Mouse (Mus musculus) mouse embryonic stem cell (cell line): ENCODE results near the gene Spem2.
"Not testable (repeated sequence)": the region's sequence is repeated elsewhere in the genome, so short reads cannot be mapped to it uniquely, and the experiment has no call there.

Experiments used
- in situ Hi-C, 2 experiments: fragments of 300-500 bp; cut with MboI; formaldehyde crosslinking; loops; 1 replicate in 1 of 2; 3 replicates in 1 of 2; pipeline ENCODE4 v1.14.3; 2019 to 2020; ENCODE audit warnings: low sequenced_read_pairs in 2 of 2, low pct_unique_long_range_greater_than_20kb in 1 of 2, mixed read lengths in 1 of 2; ENCODE audit not compliant: unreplicated experiment in 1 of 2

The Spem2 gene

DNA sequence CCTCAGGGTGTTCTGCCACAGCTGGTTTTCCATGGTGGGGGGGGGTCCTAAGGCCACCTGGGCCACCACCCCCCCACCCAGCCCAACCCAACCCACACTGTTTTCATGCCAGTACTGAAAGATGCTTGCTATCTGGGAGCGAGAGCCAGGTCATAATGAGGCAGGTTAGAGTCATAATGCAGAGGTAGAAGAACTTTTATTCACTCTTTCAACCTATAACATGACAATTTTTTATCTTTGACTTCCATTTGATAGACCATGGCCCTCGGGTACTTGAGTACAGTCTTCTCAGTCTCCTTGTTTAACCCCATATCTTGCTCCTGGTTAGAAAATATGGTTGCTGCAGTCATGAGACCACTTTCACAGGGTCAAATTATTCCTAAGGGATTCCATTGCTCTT lies at the start of gene Spem2:
TSS of gene Spem2 (minus strand) at position 101 of the 400 bp plus-strand sequence.
- in situ Hi-C loops: loop anchor here in 1 of 2 experiments (10.0 kb wide), 1 partner anchor 56 kb away; the partner anchor contains the start of gene Tmem95

DNA sequence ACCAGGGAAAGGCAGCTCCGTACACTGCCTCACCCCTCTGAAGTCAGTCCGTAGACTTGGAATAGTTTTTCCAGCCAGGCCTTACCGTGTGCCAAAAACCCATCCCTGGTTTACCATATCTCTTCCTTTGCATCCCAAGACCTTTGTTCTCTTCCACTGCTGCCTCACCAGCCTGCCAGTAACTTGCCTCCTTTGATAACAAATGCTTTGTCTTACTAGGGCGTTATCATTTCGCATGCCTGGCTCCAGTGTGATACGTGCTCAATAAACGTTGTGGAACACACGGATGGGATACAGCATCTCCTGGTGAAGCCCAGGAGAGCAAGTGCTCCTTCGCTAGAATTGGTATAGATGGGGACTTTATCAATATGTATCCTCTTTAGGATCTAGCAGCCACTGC lies 49.1 kb upstream of the Spem2 start:
- in situ Hi-C loops: no loop called here

DNA sequence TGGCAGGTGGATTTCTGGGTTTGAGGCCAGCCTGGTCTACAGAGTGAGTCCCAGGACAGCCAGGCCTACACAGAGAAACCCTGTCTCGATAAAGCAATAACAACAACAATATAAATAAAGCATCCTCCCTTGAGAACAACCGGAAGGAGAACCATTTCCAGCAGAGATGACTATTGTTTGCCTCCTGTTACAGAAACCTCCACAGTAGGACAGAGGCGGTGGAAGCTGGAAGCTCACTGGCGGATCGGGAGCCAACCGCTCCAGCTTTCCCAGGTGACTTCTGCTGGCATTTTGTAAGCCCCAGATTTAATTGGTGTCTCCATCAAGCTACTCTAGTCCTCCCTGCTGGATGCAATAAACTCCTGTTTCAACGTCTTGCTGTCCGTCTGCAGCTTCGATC lies 47.3 kb upstream of the Spem2 start:
- in situ Hi-C loops: no loop called here

DNA sequence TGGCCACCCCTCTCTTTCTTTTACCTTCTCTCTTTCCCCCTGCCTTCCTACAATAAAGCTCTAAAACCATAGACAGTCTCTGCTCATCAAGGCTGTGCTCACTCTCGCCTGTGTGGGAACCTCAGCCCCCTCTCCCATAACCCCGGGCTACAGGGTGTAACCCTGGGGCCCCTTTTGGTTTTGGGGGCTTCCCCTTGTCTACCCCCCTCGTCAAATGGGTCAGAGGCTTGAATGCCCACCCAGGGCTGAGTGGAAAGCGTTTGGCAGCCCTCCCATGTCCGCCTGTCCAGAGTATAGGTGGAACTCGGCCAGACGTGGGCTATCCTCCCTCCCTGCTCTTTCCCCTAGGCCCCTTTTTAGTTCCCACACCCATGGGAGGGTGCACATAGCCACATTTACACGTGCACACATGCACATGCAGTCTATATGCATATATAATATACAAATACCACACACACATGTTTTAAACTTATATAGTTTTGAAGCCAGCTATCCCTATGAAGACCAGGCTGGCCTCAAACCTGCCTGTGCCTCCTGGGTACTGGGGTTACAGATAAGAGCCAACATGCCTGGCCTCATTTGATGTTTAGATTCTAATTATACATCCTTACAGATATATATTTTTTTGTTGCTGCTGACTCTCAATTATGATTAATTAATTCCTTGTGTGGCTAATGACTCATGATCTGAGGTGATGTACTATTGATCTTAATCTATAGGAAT lies 46.0 kb upstream of the Spem2 start:
- in situ Hi-C loops: no loop called here

DNA sequence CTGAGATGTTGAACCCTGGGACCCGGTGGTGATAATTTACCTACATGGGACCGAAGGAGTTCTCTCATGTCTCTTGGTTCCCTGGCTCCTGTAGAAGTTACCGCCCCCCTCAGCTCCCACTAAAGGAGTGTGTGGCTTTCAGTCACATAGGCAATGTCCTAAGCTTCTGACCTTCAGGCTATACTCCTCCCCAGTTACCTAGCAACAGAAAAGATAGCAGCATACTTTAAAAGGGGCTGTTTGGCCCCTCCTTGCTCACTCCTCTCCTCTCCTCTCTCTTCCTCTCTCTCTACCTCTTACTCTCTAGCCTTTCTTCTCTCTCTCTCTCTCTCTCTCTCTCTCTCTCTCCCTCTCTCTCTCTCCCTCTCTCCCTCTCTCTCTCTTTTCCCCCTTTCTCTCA lies 45.5 kb upstream of the Spem2 start:
- in situ Hi-C loops: not testable (repeated sequence)

DNA sequence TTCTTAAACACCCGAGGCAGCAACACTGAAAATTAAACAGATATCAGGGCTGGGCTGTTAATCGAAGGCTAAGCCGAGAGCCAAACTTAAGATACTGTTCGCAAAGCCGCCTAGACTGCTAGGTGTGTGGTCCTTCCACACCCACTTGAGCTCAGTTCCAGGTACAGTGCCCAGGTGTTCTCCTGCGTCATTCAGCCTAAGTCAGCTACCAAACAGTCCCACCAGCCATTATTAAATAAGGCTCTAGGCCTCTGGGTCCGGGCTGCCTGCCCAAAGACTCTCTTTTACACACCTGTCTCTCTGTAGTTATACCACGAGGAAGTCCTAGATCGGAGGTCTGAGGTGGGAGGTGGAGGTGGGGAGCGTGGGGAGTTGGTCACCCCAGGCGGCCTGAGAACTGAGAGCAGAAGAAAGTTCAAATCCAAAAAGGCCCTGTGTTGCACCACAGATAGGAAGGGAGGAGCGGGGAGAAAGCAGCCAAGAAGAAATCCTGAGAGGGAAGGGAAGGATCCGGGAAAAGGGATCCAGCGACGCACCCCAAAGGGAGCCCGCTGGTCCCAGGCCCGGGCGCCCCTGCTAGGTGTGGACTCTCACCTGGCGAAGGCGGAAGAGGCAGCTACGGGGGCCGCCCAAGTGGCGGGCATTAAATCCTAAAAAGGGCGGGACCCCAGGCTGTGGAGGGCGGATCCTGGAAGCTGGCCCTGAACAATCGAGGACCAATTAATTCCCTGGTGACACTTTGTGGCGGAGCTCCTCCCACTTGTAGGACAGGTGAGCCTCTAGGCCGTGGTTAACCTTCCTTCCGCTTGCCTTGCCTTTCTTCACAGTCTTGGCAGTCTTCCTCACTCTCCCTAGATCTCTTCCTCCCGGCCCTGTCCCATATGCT lies 40.1 kb upstream of the Spem2 start, which contains the start of gene Tnk1:
TSS of gene Tnk1 (minus strand) at position 618 of the 886 bp plus-strand sequence.
- in situ Hi-C loops: no loop called here

DNA sequence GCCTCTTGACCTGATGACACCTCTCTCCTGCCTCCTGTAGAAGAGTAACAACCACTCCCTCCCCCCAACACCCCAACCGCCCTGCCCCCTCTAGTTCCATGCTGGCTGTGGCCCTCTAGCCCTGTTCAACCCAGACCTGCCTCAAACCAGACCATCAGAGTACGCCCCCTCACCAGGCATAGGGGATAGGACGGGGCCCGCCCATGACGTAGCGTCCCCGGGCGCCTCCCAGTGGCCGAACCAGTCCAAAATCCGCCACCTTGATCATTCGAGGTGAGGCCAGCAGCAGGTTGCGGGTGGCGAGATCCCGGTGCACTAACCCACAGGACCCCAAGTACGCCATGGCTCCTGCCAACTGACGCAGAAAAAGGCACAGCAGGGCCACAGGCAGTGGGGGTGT lies 37.1 kb upstream of the Spem2 start:
- in situ Hi-C loops: no loop called here

DNA sequence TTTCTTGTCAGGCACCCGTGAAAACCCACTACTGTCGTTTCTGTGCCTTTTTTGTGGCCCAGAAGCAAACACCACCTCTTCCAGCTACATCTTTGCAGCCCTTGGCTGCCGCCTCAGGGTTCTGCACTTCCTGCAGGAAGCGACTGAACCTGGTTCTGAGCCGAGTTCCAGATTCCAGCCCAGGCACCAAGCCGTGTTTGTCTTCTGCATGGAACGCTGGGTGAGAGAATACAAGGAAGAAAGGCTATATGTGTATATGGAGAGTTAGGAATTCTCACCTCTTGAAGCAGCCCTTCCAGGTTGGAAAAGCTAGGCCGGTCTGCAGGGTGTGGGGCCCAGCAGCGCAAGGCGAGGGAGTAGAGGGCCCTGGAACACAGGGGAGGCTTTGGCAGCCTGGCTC lies 36.4 kb upstream of the Spem2 start:
- in situ Hi-C loops: no loop called here

DNA sequence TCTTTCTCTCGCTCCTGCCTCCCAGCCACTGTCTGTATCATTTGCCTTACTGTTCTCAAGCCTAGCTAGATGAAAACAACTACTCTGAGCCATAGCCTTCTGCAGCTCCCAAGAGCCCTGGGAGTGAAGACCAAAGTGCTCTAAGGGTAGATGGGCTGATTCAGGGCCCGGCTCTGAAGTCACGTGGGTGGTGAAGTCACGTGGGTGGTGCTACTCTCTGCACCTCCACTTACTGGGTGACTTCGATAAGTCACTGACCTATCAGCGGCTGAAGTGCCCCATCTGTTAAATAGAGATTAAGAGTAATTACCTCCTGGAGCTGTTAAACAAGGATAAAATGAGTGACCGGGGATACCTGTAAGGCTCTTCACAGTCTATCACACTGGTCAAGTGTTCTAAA lies 35.7 kb upstream of the Spem2 start:
- in situ Hi-C loops: no loop called here

DNA sequence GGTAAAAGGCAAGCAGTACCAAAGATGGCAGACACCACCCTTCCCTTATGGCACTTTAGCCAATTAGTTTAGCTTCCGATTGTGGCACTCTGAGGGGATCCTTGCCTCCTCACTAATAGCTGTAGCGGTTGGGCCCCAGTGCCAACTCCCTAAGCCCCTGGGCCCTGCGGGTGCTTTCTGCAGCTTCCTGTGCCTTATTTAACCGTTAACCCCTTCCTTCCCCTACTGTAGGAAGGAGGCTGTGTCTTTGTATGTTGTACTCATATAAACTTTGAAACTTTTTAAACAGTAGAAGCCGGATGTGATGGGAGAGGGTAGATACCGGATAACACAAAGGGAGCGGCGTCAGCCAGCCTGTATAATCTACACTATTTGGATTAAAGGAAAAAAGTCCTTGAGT lies 32.5 kb upstream of the Spem2 start:
- in situ Hi-C loops: no loop called here

DNA sequence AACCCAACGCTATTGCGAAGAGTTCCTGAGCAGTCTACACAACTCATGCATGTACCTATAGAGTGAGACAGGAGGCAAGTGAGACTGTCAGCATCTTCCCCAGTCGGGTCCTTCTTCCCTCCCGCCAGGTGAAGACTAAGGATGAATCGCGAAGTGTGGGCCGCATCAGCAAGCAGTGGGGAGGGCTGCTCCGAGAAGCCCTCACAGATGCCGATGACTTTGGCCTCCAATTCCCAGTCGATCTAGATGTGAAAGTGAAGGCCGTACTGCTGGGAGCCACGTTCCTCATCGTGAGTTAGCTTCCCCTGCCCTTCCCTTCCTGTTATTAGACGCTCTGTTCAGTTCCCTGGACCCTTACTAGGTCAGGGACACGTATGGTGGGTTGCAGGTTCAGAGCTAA lies 31.6 kb upstream of the Spem2 start:
- in situ Hi-C loops: no loop called here

DNA sequence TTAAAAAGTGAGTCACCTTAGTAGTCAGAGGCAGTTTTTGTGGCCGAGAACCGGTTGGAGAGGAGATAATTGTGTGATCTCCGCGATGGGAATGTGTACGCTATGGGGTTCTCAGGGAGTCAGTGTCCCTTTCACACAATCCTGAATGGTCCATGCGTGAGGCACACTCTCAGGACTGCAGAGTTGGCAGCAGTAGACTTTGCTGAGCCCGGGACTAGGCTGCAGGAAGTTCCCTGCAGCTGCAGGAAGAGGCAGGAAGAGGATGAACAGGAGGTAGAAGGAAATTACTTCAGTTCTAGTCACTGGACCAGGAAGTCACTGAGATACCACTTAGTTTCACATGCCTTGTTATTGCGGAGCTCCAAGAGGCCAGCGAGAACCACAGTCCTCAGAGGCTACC lies 30.9 kb upstream of the Spem2 start:
- in situ Hi-C loops: no loop called here

DNA sequence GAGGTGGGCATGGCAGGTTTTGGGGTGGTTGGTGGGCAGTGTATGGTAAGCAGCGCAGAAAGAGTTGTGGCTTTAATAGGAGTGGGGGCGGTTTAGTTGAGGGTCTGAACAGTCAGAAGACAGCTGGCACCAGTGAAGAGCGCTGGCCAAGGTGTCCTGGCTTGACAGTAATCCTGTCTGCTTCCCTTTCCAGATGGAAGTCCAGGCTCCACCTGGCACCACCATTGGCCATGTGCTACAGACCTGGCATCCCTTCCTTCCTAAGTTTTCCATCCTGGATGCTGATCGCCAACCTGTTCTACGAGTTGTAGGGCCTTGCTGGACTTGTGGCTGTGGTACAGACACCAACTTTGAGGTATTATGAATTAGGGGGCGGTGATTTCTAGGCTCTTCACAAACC lies 29.8 kb upstream of the Spem2 start:
- in situ Hi-C loops: no loop called here

DNA sequence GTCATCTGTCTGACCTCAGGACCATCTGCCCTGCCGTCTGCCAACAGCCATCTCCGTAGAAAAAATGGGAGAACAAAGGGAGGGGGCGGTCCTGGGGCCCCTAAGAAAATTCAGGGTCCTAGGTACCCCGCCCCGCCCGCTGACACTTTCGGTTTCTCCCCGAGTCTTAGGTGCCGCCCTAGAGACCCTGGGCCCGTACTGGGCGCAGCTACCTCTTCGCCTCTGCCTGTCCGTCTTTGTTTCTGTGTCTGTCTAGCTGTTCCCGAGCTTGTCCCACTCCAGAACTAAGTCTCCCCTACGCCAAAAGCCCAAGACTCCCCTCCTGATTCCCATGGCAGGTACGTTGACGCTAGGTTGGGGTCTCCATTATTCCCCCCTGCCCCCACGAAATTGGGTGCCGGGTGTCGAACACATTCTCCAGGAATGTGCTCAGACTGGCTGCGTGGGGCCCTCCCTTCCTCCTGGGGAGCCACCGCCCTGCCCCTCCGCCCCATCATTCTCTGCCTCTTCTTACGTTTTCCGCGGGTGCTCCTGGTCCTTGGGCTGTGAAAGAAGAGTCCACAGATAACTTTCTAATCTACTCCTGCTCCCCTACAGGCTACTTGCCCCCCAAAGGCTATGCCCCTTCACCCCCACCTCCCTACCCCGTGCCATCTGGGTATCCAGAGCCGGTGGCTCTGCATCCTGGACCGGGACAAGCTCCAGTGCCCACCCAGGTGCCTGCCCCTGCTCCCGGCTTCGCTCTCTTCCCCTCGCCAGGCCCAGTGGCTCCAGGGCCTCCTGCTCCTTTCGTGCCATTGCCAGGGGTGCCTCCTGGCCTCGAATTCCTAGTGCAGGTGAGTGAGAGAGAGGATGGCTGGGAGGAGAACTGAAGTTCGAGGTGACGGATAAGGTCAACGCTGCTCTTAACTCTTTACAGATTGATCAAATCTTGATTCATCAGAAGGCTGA lies 28.7 kb upstream of the Spem2 start:
- in situ Hi-C loops: no loop called here

DNA sequence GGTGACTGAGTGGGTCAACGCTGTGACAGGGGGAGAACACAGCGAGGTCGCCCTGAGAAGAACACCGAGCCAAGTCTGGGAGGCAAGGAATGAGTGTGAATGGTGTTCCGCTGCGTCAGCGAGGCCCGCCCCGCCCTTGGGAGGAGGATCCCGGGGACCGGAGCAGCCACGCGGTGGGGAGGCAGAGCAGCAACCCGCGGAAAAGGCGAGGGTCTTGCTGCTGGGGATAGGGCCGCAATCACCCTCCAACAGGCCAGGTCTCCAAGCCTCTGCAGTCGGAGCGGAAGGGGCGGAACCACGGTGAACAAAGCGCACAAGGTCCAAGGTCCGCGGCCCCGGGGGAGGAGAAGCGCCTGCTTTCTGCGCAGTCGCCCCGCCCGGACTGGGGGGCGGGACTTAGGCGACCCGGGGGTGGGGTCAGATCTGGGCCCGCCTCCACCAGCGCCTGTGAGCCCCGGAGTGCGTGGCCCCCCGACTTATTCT lies 28.0 kb upstream of the Spem2 start, which contains the start of gene Plscr3:
TSS of gene Plscr3 (plus strand) at position 179 of the 483 bp plus-strand sequence.
- in situ Hi-C loops: no loop called here

DNA sequence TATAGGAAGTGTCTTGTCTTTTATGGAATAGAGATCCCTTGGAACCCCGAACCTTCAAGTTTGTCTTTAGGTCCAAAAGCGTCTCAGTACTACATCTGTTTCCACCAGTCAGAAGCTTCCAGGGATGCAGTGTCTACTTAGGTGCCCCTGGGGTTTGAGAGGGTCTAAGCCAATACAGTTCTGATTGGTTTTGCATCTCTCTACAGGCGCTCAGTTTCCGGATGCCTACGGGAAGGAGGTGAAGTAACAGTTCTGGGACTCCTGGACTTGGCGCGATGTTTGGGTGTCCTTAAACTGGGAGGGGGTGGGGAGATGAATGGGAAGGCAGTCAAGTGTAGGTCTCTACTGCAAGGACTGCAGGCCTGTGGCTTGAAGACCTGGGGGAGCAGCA lies 20.4 kb upstream of the Spem2 start:
- in situ Hi-C loops: no loop called here

DNA sequence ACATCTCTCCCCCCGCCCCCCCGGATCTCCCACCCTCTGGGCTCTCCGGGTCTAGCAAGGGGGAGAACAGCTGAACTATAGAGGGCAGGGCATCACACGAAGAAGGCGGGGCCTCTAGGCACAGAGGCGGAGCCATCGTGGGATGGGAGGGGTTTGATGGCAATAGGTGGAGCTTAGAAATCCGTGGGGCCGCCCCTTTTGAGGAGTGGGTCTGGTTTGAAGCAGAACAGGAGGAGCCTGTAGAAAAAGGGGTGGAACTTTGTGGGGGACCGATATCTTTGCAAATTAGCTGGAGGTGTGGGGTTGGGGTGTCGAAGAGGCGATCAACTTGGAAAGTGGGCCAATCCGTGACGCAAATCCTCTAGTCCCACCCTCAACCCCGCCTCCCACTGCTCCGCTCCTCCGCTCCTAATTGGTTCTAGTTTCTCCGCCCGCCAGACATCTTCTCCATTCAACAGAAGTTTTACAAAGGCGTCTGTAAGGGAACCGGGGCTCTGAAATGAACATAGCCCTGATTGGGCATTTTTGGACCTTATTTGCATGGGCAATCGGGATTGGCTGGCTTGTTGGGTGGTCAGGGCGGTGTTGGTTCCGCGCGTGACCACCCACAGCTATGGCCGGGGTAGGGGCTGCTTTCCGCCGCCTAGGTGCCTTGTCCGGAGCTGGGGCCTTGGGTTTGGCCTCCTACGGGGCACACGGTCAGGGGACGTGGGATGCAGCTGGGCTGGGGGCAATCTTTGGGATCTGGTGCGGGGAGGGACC lies 19.9 kb upstream of the Spem2 start, which contains the start of gene Tmem256:
TSS of gene Tmem256 (plus strand) at position 563 of the 762 bp plus-strand sequence.
- in situ Hi-C loops: no loop called here

DNA sequence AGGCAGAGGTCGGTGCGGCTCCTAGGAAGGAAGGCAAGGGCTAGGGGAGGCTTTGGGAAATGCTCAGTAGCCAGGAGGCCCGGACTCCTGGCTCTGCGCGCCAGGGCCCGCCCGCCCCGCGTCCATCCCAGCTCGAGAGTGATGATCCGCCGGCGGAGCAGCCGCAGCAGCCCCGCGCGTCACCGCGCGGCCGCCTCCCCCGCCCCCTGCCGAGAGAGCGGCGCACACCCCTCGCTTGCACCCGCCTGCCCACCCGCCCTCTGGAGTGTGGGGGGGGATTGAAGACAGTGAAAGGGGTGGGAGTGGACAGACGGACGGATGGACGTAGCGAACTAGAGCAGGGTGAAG lies 19.3 kb upstream of the Spem2 start, which contains the start of gene Nlgn2:
TSS of gene Nlgn2 (minus strand) at position 181 of the 348 bp plus-strand sequence.
- in situ Hi-C loops: no loop called here
